Mouse (Mus musculus) lung, postnatal 4 days (tissue): ENCODE measurements at regions not wholly inside any gene's neighbourhood (a gene's known extent, or its start where the extent isn't known, plus 50 kb on each side); places are given as distances from the start of the nearest gene placed in this dataset.
"Not testable (repeated sequence)": the region's sequence is repeated elsewhere in the genome, so short reads cannot be mapped to it uniquely, and the experiment has no call there.

ENCODE experiments used
- DNase-seq, 2 experiments: peaks; one replicate each; pipeline ENCODE4 v3.0.0; 2021

DNA sequence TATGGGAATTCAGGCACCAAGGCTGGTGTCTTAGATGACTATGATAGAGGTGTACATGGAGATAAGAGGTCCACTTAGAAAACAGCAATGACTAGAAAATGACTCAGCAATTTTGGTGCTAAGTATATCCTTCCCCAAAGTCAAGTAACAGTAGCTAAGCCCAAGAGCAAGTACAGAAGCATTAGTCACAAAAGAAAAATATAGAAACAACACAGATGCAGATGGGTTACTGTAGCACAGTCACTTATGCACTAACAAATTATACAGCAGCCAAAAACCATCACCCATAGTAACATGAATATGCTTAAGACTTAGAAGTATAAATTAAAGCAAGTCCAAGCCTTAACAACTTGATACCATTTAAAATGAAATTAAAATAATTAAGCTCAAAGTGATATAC, 378.5 kb upstream of the Meis2 start:
- DNase-seq: no peak

DNA sequence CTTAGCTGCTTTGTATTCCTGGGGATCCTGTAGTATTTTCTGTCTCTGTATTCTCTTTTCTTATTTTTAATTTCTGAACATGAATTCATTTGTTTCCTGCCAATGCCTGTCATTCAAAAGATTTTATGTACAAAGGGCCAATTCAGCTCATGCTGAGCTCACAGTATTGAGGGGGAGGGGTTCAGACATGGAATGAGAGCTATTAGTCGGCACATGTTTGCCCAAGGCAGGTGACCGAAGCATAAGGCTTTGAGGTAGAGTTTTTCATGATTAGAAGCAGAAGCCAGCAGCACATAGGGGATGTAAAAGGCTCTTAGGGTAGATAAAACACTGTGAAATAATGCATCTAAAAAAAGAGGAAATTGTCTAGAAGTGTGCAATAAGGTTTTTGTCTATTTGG, 374.6 kb upstream of the Meis2 start:
- no peak for DNase-seq

GRCm38 (mm10) chr2:116433481-116433880, 367.8 kb upstream of the Meis2 start:
- DNase-seq: no peak

GRCm38 (mm10) chr2:116424131-116424530, 358.5 kb upstream of the Meis2 start:
- DNase-seq: no peak

DNA sequence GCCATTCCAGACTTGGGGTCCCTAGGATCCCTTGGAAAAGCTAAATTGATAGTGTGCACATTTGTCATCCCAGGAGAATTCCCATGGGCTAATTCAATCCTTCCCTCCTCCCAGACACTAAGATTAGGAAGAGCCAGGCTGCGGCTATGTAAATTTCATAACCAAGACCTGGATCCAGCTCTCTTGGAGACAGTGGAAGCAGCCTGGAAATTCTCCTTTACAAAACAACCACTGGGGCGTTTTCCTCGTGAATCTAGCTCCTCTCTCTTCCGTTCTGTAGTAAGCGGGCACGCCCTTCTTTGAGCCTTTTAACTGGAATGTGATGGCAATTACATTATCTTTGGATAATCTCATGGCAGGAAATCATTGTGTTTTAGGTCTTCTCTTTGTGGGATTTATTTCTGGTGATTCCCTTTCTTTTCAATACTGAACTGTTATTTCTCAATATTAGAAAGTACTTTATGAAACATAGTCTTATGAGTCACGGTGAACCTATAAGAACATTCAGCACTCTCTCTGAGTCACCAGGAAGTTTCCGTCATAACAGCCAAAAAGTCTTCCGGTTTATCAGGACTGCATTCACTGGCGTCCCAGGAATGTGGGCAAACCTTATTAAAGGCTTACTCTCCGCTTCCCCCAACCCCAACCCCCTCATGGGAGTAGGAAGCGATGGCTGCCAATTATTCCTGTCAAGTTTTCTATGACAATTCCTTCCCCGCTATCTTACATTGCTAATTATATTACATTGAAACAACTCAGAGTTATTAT, 352.0 kb upstream of the Meis2 start:
- DNase-seq: peak in 1 of 2 experiments; percentile 4

- no peak for DNase-seq
Observed at GRCm38 (mm10) chr2:116415742-116416141, 350.1 kb upstream of the Meis2 start.

DNA sequence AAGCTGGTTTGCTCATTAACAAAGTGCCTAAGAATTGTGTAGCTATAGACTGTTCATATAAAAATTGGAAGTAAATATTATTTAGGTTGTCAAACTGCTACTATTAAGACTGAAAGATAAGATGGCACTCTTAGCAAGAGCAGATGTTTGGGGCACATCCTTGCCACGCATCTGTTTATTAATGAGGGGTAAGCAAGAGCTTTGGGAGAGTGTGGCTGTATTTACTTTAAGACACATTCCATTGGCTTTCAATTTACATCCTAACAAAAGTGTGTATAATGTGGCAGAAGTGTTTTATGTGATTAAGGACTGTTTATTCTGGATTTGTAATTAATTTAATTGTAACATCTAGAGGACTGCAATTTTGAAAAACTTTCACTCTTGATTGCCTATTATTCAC, 336.5 kb upstream of the Meis2 start:
- no peak for DNase-seq

GRCm38 (mm10) chr2:116399966-116400365, 334.3 kb upstream of the Meis2 start:
- no peak for DNase-seq

GRCm38 (mm10) chr2:116368811-116369210, 303.2 kb upstream of the Meis2 start:
- DNase-seq: no peak

DNA sequence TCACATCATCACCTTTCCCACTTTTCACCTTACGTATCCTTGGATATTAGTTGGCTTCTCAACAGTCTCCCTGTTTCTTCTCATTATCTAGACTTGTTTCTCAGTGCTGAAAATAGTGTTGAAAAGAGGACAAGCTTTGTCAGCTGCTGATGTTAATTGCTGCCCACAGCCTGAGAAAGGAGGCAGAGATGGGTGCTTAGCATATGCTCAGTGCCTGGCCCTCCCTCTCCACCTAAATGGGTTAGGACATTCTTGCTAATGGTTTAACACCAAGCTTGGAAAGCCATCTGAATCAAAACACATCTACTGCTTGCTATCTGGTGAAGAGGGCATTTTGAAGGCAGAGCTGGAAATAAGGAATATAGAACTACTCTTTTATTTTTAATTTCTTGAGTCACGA, 298.5 kb upstream of the Meis2 start:
- no peak for DNase-seq

DNA sequence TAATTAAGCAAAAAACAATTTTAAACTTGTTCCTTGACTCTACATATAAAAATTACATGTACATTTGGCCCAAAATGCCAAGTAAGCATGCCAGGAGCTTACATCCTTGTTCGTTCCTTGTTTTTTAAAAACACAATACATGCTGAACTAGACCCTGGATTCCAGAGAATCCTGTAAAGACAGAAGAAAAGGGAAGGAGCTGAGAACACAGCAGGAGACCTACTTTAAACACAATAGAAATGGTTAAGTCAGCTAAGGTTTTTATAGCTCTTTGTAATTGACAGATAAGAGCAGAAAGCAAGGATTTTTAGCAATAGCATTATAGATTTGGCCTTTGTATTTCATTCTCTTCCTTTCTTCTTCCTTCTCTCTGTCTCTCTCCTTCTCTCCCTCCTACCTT, 292.5 kb upstream of the Meis2 start:
- DNase-seq: no peak

- DNase-seq: no peak
Observed at GRCm38 (mm10) chr2:116348530-116348914, 282.9 kb upstream of the Meis2 start.

DNA sequence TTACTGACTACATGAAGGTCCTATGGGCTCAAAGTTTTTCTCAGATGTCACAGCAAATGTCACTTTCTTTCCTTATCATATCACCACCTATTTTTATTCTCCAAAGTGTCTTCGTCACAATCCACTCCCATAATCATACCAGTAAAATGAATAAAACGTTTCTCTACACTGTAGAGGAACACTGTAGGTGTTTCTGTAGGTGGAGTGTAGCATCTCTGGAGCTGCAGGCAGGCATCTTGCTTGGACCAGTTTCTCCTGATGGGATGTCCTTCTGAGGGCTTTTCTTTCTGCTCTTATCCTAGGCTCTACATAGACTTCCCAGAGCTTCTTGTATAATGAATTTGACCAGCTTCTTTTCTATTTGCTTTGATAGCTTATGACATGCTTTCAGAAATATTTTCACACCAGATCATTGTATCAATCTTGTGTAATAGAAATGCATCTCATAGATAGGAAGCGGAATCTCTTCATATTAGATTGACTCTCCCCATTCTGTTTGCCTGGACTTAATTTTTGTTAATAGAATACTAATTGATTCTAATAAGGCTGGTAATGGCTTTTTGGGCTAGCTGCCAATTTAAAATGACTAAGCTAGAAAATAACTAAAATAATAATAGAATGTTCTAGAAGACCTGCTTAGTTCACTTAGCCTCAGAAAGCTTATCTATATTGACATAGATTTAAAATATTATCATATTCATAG, 282.3 kb upstream of the Meis2 start:
- DNase-seq: no peak

DNA sequence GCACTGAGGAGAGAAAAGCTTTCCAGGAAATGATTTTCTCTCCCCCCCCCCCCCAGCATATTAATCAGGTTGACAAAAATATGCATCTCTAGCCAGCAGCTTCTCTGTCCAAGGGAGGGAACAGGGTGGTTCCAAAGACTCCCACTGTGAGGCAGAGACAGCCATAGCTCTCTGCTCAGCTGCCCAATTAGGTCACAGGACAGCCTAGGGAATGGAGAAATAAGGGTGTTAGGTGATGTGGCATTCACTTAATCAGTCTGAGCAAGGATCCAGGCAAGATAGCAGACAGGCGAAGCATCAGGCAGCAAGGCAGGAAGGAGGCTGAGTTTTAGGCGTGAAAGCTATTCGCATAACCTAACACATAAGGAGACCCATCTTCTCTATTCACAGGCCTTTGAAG, 266.2 kb upstream of the Meis2 start:
- no peak for DNase-seq

- DNase-seq: no peak
Observed at GRCm38 (mm10) chr2:116322039-116322770, 256.6 kb upstream of the Meis2 start.

DNA sequence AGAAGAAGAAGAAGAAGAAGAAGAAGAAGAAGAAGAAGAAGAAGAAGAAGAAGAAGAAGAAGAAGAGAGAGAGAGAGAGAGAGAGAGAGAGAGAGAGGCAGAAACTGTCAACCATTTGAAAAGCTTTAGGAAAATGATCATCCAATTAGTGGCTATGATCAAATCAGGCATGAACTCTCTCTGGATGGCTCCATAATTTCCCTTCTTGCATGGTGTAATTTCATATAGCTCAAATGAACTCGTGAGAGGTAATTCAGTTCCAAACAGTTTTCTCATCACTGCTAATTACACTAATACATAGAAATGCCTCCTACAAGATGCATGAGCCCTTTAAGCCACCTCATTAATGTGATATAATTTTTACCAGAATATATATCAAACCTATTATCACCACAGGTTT, 233.9 kb upstream of the Meis2 start:
- no peak for DNase-seq

GRCm38 (mm10) chr2:116289886-116290285, 224.2 kb upstream of the Meis2 start:
- DNase-seq: no peak

- DNase-seq: not testable (repeated sequence)
Observed at GRCm38 (mm10) chr2:116243191-116243590, 177.6 kb upstream of the Meis2 start.

DNA sequence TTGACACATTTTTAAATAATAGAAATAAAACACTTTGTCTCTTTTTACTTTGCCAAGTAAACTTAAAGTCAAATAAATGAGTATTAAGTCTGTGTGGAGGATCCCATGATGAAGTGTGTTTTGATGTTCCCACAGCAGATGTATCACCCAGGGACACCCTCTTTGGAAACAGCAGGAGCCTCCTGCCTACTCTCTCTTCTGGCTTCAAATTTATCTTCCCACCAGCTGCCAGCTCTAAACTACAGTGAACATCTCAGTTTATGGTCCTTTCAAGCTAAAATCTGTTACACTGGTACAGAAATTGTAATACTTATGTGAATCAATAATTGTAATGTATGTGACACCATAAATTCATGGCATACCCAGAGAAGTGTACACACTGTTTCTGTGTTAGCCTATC, 171.1 kb upstream of the Meis2 start:
- no peak for DNase-seq

DNA sequence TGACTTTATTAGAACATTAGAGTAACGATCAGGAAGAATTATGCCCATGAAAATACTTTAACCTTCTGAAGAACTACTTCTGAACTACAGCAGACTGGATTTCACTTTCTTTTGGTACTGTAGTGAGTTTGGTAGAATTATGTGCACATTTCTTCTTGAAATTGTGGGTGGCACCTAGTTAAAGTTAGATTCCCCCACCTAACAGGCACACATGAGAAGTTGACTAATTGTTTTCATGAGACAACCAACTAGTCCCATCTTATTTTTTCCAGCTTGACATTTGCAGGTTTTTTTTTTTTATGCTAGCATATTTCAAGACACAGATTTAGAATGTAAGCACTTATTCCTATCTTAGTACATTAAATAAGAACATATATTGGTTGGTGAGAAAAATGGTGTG, 167.2 kb upstream of the Meis2 start:
- DNase-seq: no peak

GRCm38 (mm10) chr2:116216418-116216817, 150.8 kb upstream of the Meis2 start:
- peak in 1 of 2 experiments; percentile 6 for DNase-seq

DNA sequence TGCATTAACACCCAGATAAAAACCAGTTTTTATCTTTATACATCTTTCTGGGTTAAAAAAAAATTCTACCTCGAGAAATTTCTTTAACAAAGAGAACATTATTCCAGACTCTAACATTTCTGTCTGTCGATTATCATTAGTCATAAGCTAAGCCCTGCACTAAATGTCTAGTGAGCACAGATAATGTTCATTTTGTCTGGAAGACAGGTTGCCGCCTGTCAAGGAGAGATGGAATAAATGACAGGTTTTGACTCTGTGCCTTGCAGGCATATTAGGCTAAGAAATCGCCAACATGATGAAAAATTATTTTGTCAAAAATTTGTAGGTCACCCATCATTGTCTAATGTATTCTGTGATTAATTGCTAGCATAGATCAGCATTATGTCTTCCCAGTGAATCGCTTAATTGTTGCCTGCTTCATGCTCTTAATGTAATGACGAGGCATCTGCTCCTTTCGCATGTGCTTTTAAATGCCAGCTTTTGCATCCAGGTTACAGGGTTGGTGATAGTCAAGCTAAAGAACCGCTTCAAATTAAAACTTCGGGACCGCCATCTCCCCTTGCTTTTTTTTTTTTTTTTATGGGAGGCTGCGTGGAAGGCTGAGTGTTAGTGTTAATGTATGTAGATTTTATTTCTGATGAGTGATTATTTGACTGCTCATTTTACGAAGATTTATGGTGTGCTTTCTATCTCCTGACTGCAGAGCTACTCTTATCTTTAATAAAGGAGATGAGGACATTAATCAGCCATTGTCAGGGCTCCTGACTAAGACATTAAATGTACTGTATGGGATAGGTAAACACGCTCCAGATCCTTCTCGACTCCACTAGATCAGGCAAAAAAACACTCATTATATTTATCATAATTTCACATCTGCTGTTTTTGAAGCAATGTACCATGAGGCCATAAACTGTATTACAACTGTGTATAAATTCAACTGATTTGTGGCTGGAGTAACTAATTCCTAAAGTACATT, 135.9 kb upstream of the Meis2 start:
- no peak for DNase-seq

- no peak for DNase-seq
Observed at GRCm38 (mm10) chr2:116200795-116201194, 135.2 kb upstream of the Meis2 start.
